Mouse (Mus musculus): ENCODE data around the gene Bmp6.
A peak's percentile ranks its signal among the peaks of the same experiment; 100 is the strongest.

Bmp6 gene

DNA sequence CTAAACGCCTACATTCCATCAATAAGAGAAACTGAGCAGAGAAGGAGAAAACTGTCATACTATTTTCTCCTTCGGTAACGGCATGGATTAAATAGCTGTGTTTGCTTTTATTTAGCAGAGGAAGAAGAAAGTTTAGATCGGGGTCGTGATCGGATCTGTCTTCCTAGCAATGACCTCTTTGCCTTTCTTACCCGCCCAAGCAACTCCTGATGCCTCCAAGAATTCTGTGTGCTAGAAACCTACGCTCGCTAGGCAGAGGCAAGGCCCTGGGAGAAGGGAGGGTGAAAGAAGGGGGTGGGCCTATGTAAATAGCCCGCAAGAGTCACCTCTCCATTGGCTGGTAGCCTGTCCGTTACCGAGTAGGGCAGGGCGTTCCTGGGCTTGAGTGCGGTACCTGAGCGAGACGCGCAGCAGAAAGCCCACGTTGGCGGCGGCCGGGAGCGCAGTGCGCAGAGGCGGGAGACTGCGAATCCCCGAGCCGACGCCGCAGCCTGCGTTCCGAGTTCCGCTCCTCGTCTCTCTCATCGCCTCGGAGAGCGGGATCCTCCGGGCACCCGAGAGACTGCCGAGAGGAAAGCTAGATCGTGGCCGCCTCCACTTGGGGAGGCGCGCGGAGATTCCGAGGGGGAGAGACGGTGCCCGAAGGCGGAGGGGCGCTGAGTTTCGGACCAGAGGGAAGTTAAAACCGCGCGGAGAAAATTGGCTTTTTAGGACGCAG, at the start of gene Bmp6:
Gene Bmp6 (plus strand): TSS at position 395 of the 718 bp plus-strand sequence.
- DNase-seq (ENCODE audit: low read depth, low spot score) = peak; percentile 59

GRCm38 (mm10) chr13:38296166-38296565, 48.7 kb upstream of the Bmp6 start:
- no peak for DNase-seq (ENCODE audit: low read depth, low spot score)

DNA sequence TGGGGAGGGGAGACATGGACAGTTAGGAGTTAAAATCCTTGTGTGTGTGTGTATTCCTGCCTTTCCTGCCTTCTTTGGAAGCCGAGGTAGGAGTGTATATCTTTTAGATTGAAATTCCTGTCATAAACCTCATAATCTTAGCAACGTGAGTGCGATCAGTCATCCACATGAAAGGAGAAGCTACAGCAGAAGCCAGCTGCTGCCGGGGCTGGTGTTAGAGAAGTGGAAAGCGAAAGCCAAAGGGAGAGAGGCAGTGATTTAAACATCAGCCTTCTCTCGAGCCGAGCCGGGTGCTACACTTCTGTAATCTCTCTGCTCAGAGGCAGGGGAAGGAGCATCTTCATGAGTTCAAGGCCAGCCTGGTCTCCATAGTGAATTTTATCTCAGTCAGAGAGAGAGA, 48.3 kb upstream of the Bmp6 start:
- no peak for DNase-seq (ENCODE audit: low read depth, low spot score)

DNA sequence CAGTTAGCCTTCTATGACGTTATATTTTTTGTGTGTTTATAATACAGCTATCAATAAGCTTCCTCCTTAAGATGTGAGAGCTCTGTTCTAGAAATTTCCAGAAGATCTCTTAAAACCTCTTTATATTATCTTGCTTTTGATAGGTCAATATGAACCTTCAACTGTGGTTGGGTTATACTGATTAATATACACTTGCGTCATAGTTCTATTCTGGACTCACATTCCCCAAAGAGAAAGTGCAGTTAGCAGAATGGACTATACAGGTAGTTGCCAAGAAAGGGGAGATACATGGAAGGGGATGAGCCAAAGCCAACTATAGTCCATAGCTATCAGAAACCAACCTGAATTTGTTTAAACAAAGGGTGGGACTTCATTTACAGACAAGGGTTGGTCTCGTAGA, 33.8 kb upstream of the Bmp6 start:
- DNase-seq (ENCODE audit: low read depth, low spot score) = no peak

DNA sequence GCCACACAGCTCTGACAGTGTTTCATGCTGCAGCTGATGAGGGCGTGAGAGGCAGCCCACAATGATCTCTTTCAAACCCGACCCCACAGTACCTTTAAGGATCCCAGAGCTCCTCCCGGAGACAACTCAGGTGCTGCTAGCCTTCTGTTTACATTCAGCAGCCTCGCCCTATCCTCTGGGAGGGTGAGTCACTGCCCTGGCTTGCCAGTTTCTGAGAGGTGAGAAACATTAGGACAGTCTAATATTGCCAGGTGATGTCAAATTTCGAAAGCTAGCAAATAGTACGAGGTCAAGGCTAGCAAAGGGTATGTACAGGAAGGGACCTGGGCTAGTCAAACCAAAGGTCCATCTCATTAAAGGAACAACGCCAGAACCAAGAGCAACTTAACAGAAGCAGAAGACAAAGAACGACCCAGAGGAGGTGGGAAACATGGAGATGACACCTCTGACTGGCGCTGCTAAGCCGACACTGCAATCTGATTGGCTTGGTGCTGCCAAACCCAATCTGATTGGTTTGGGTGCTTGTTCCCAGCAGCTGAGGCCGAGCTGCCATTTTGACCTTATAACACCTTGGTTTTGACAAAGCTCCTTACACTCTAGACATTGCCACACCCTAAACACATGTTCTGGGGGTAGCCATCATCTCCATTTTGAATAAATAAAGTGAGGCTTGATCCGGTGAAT, 32.4 kb upstream of the Bmp6 start:
- DNase-seq (ENCODE audit: low read depth, low spot score) = no peak

- no peak for DNase-seq (ENCODE audit: low read depth, low spot score)
Measured at GRCm38 (mm10) chr13:38314590-38314989, 30.3 kb upstream of the Bmp6 start.

DNA sequence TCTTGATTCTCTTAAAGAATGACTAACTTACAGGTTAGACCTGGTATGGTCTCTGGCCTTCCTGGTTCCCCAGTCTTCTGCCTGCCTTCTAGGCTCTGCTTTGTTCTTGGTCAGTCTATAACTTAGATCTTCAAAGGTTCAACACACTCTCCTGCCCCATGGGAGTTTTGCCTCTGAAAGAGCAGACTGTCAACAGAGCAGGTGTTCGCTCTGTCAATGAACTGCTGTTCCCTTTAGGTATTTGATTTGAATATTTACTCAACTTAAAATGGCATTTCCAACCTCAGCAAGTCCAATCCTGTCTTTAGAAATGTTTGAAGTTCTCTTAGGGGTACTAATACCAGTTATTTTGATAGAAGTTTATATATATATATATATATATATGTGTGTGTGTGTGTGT, 26.5 kb upstream of the Bmp6 start:
- no peak for DNase-seq (ENCODE audit: low read depth, low spot score)

DNA sequence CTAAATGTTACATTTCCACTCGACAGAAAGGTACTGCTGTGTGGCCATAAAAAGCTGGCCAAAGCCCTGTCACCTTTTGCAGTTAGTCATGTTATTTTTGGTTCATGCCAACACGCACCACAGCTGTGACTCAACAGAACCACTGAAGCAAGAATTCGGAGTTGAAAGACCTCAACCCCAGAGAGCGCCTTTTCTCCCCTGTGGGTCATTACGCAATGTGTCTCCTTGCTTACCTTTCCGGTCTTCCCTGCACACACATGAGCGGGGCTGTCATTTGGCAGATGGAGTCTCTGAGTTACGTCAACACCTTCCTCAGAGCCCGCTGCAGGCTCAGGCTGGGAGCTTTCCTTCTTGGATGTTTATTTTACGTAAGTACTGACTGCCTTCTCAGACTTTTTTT, 24.6 kb upstream of the Bmp6 start:
- no peak for DNase-seq (ENCODE audit: low read depth, low spot score)

DNA sequence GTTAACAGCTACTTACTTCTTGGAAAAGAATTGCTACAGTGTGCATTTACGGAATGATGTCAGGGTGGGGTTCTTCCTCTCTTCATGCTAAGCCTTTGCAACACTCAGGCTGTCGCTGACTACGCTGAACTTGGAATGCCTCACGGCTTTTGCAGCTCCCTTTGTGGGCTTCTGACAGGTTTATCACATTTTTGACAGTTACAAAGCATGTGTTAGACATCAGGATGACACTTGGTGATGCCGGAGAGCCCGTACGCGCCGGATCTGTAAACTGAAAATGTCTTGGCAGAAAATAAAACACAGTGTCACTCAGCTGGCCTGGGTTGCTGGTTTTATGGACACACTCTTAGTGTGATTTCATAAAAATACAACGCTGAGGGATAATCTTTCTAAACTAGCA, 20.5 kb upstream of the Bmp6 start:
- no peak for DNase-seq (ENCODE audit: low read depth, low spot score)

DNA sequence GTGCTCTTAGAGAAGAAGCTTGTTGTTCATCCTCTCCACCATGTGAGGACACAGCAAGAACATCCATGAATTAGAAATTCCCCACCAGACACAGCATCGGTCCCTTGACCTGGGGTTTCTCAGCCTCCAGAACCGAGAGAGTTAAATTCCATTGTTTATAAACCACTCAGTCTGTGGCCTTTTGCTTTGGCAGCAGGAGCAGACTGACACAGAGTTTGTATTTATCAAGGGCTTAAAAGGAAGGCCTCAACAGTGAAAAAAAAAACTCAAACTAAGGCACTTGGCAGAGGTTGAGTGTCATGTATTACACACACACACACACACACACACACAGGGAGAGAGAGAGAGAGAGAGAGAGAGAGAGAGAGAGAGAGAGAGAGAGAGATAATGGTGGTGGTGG, 17.5 kb upstream of the Bmp6 start:
- no peak for DNase-seq (ENCODE audit: low read depth, low spot score)

DNA sequence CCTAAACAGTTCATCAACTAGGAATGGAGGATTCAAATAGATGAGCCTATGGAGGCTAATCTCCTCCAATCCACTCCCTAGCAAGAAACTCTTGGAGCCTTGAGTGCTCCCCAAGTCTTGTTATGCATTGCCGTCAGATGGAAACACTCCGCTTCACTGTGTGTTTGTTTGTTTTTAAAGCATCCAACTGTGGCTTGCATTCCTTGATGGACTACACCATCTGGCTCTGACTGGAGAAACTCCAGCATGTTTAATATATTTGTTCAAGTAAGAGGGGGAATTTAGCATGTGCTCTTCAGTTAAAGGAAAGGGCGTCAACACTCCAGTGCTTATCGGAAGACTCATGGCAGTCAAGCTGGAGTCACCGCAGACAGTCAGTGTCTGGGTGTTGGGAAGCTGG, 11.4 kb upstream of the Bmp6 start:
- no peak for DNase-seq (ENCODE audit: low read depth, low spot score)

DNA sequence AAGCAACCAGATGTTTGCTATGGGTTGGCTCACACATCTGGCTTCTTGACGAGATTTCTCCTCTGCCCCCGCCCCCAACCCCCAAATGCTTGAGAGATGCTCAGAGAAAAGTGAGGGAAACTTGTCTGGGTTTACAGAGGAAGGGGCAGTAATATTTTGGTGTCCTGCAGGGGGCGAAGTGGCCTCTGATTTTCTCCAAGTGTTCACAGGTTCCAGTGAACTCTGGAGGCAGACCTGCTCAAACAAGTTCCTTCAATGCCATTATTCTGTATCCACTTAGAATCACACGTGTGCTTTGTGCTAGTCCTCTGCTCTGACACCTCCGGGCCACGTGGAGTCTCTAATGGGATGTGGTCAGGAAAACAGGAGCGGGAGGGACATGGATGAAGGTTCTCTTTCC, 2.3 kb upstream of the Bmp6 start:
- no peak for DNase-seq (ENCODE audit: low read depth, low spot score)

DNA sequence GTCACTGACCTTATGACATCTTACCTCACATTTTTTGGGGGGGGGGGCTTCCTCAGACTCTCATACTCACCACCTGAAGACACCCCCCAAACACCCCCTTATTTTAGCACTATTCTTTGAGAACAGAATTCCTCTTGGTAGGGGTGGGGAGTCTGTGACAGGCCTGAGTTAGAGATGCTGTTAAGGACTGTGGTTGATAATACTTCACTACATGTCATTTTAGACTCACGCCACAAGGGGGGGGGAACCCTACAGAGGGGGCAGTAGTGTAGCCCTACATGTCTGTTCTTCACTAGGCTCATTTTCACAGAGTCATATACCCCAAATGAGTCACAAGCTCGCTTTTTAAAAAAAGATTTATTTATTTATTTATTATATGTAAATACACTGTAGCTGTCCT, 1.7 kb upstream of the Bmp6 start:
- no peak for DNase-seq (ENCODE audit: low read depth, low spot score)

DNA sequence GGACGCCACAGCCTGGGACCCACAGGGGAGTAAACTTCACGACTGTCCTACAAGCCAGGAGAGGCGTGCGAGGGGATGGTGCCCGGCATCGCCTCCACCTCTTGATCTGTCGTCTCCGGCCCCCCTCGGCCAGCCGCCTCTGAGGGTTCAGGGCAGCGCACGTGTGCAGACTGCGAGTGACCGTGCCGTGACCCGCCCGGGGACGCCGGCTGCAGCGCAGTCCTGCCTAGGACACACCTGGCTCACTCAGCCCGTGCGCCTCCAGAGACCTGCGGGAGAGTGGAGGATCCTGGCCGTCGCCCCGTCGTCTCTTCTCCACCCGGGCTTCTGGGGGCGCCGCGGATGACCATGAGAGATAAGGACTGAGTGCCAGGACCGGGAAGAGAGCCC, 519 bp downstream of the Bmp6 start:
- DNase-seq (ENCODE audit: low read depth, low spot score) = no peak

DNA sequence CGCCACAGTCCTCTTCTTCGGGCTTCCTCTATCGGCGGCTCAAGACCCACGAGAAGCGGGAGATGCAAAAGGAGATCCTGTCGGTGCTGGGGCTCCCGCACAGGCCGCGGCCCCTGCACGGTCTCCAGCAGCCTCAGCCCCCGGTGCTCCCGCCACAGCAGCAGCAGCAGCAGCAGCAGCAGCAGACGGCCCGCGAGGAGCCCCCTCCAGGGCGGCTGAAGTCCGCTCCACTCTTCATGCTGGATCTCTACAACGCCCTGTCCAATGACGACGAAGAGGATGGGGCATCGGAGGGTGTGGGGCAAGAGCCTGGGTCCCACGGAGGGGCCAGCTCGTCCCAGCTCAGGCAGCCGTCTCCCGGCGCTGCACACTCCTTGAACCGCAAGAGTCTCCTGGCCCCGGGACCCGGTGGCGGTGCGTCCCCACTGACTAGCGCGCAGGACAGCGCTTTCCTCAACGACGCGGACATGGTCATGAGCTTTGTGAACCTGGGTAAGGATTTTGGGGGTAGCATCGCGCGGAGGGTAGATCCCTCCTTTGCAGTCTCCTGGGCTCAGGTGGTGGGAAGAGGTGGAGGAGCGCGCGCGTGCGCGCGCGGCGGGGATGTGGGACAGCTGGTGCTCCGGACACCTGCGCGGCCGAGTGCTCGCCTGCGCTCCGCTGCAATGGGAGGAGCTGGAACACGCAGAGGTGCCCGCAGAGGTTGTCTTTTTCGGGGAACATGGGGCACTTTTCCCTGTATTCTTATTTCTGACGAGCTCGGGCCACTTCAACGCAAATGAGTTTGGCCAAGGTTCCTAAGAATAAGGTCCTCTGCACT, 1.4 kb downstream of the Bmp6 start:
- DNase-seq (ENCODE audit: low read depth, low spot score) = no peak

GRCm38 (mm10) chr13:38347021-38347774, 2.3 kb downstream of the Bmp6 start:
- no peak for DNase-seq (ENCODE audit: low read depth, low spot score)

DNA sequence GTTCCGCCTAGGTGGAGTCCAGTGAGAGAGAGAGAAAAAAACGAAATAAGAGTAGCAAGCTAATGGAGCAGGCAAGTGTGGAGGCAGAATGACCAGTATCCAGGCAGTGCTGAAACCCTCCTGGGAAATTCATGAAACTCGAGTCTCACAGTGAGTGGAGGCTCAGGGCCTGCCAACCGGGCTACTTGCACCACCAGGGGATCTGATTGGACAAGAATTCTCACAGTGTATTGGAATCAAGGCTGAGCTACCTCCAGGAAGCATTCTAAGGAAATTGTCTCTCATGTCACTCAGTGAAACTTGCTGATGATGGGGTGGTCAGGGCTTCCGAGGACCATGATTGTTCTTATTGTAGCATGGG, 2.8 kb downstream of the Bmp6 start:
- DNase-seq (ENCODE audit: low read depth, low spot score) = no peak

DNA sequence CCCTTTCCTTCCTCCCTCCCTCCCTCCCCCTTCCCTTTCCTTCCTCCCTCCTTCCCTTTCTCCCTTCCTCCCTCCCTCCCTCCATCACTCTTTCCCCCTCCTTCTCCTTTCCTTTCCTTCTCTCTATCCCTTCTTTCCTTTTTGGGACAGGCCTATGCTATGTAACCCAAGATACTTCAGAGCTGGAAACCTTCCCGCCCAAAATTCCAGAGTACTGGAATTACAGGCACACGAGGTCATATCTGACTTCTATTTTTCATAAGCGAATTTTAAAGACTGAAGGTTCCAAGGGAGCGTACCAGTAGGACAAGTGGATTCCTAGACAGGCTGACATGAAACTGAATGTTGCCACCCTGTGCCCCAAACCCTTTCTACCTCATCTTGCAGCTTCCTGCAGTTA, 4.1 kb downstream of the Bmp6 start:
- DNase-seq (ENCODE audit: low read depth, low spot score) = no peak

GRCm38 (mm10) chr13:38349818-38350217, 4.9 kb downstream of the Bmp6 start:
- DNase-seq (ENCODE audit: low read depth, low spot score) = no peak

DNA sequence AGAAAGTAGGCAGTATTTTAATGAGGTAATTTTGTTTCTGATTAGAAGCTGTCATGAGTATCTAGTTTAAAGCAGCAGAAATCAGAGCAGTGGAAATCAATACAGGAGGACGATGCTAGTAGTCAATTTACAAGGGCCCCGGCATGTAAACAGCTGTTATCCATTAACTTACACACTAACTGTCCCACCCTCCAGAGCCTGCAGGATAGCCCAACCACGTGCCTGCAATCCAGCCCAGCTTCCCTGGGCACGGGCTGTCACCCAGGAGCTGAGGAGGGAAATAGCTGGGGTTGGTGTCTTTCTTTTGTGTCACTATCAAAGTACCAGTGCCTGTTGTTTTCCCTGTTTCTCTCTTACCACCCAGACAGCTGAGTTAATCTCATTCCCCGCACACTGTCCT, 7.1 kb downstream of the Bmp6 start:
- DNase-seq (ENCODE audit: low read depth, low spot score) = no peak

- DNase-seq (ENCODE audit: low read depth, low spot score) = no peak
Measured at GRCm38 (mm10) chr13:38352986-38353385, 8.1 kb downstream of the Bmp6 start.
